Mouse (Mus musculus) megakaryocyte, embryonic 14.5 days (primary cell): ENCODE data around the gene Tuba8.

Source experiments
- FLI1 ChIP-seq: IDR thresholded peaks from 2 replicates; pipeline ENCODE4 v1.6.1; 2012; ENCODE audit warnings: low read length, inconsistent platforms, mixed read lengths
- GATA1 ChIP-seq: IDR thresholded peaks from 3 replicates; pipeline ENCODE4 v1.6.1; 2012; ENCODE audit warnings: mixed read lengths, low read length, inconsistent platforms, borderline replicate concordance

DNA sequence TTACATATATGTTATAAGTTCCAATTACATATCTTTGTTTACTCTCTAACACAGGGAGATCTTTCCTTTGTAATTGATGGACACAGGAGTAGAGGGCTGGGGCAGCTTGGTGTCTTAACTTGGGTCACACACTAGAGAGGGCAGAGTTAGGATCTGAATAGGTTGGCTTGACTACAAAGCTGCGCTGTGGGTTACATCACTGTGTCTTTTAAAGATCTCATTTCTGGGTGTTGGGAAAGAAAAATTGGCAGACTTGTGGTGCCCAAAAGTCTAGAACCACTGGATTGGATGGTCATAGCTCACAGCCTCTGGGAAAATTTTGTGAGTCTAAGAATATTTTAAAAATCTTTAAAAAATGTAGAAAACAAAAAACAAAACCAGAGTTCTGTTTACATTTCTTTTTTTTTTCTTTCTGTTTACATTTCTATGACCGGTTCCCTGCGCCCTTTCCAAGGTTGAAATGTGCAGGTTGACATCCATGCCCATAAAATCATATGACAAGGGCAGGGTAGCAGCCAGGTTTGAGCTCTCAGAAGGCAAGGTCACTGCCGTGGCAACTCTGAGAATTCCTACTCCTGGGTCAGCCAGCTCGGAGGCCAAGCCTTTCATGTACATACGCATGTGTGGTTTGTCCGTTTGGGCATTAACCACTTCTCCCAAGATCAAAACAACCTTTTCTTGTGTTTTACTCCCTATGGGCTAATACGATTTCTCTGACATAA lies 11.5 kb downstream of the Tuba8 start:
- TF ChIP-seq FLI1 = no peak
- no peak for TF ChIP-seq GATA1
